Mouse (Mus musculus): ENCODE results near the gene Sardh. TPM values are rescaled to one million over a fixed set of nuclear protein-coding genes. Genes with fewer than 3 reads are reported as not detected.

Gene Sardh
- polyA plus RNA-seq, 1 experiment from 2014 or later = 4.8 TPM

DNA sequence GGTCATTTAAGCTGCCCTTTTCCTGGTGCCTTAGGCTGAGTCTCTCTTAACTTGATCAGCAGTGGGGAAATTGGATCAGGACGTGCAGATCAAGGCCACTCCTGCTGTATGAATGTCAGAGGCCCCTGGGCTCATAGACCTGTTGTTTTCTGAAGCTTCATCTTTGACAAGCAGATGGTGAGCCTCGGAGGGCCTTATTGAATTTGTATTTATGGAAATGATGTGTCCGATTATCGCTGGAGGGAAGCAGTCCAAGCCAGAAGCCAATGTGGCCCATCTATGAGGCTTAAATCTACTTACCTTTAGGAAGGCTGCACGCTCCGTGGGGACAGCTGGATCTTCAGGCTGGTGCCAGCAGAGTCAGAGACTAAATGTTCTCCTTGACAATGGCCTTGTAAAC is 91.5 kb downstream of the Sardh start:
- WGBS = 67% methylated on average over 6 of the region's 6 CpGs

DNA sequence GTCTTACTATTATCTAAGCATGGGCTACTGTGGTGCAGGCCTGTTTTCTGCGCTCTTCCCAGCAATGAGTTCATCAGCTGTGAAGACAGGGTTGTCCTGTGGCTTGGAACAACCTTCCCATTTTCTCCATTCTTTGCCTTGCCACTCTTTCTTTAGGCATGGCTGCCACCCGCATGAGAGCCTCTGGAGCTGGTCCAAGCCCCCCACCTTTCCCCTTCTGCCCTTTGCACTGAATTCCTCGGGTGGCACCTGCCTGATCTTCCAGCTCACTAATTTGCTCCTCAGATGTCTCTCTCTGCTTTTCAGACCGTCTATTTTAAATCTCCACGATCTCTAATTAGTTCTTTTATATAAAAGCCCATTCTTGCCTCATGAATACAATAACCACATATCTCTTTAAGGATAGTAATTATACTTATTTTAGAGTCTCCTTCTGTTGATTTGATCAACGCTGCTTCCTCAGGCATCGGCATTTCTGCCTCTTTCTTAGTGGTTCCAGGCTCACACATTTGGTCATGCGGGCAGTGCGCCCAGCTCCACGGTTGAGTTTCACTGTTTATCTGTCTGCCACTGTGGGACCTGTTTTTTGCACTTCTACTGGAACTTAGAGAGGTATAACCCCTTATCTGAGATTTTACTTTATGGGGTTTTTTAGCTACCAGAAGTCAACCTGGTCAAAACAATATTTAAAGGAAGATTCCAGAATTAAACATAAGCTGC is 93.5 kb downstream of the Sardh start:
- ATAC-seq (ENCODE audit: low FRiP score) = no peak
- Histone ChIP-seq H3K9me3 (no peaks in the 10 kb centered on the region), H3K36me3 (no peaks in the 10 kb centered on the region), H3K27ac (no peak overlapping the region), H3K4me1 (replicated peaks) (peaks cover 14% of the 10 kb centered on the region), H3K27me3 (no peaks in the 10 kb centered on the region), H3K4me3 (no peak overlapping the region), H3K4me2 (no peak overlapping the region), H3K9ac (no peak overlapping the region)
- 81% methylated on average over 10 of the region's 10 CpGs for WGBS

More for the DNA sequence above, 91.5 kb downstream of the Sardh start:
- peaks cover 12% of the 10 kb centered on the region; the same call in 1 of the 2 replicates for H3K4me1 ChIP-seq (replicated peaks)
- H3K9me3 ChIP-seq = no peaks in the 10 kb centered on the region
- no peaks in the 10 kb centered on the region for H3K27me3 ChIP-seq
- ATAC-seq (ENCODE audit: low FRiP score) = no peak
- H3K4me3 ChIP-seq = no peak overlapping the region
- no peak overlapping the region for H3K4me2 ChIP-seq
- H3K36me3 ChIP-seq = no peaks in the 10 kb centered on the region
- no peak overlapping the region for H3K27ac ChIP-seq
- no peak overlapping the region for H3K9ac ChIP-seq

DNA sequence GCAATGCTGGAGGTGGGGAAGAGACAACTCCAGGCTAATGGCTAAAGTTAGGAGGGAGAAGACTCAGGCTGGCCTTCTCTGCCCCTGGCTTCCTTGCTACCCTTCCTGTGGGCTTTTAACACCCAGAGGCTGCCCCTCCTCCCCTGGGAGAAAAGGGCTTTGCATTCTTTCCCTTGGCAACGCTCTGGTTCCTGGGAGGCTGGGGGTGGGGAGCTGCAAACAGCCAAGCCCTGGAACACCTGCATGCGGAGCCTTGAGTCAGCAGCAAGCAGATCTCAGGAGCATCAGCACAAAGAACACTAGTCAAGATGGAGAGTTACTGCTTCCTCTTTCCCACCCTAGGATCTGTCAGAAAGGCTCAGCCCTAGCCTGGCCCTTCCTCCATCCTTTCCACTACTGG is 98.7 kb downstream of the Sardh start:
- Histone ChIP-seq H3K27me3 (no peaks in the 10 kb centered on the region), H3K4me3 (no peak overlapping the region), H3K9me3 (no peaks in the 10 kb centered on the region), H3K36me3 (no peaks in the 10 kb centered on the region), H3K4me2 (no peak overlapping the region), H3K4me1 (replicated peaks) (peaks cover 26% of the 10 kb centered on the region), H3K27ac (no peak overlapping the region), H3K9ac (no peak overlapping the region)
- no peak for ATAC-seq (ENCODE audit: low FRiP score)
- 3% methylated on average over 2 of the region's 2 CpGs for WGBS

DNA sequence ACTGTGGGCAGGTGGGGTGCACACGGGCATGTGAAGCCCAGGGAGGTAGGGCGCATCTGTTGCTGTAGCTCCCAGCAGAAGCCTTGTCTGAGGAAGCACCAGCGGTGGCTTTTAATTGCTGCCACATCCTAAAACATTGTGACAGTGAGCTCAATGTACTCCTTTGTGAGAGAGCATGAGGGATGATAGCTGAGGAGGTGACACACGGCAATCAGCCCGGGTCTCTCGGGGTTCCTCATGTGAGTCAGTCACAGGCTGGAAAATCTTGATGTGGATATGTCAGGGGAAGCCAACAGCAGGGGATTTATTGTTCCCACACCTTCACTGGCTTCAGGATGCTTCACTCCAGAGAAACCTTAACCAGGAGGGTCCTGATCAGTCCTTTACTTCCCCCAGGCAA is 101.3 kb downstream of the Sardh start:
- H3K4me2 ChIP-seq = no peak overlapping the region

DNA sequence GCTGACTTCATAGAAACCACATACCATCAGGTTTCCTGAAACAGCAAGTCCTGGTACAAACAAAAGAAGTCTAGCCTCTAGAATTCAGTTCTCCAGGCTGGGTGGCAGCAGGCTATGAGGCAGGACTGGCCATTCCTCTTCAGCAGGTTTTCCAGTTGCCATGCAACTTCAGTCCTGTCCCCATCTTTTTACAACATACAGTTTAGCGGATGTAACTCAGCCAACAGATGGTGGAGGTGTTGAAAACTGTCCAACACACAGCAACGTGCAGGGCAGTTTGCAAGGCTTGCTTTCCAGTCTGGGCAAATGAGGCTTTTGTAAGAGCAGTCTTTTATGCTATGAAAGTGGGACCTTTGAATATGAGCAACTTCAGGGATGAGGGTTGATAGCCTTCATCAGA is 103.2 kb downstream of the Sardh start:
- Histone ChIP-seq H3K27me3 (peaks cover 39% of the 10 kb centered on the region), H3K4me2 (no peak overlapping the region), H3K27ac (no peak overlapping the region), H3K4me1 (replicated peaks) (peaks cover 33% of the 10 kb centered on the region), H3K4me3 (no peak overlapping the region), H3K36me3 (no peaks in the 10 kb centered on the region), H3K9me3 (no peaks in the 10 kb centered on the region), H3K9ac (no peak overlapping the region)
- WGBS = 80% methylated on average over 2 of the region's 2 CpGs
- ATAC-seq (ENCODE audit: low FRiP score) = no peak

More for the DNA sequence above, 101.3 kb downstream of the Sardh start:
- Histone ChIP-seq H3K27me3 (peaks cover 20% of the 10 kb centered on the region), H3K4me3 (no peak overlapping the region), H3K9me3 (no peaks in the 10 kb centered on the region), H3K4me1 (replicated peaks) (peaks cover 30% of the 10 kb centered on the region), H3K36me3 (no peaks in the 10 kb centered on the region), H3K9ac (peak overlapping the region; percentile 35; the same call in 1 of the 2 replicates), H3K27ac (no peak overlapping the region)
- 86% methylated on average over 6 of the region's 6 CpGs for WGBS
- no peak for ATAC-seq (ENCODE audit: low FRiP score)

DNA sequence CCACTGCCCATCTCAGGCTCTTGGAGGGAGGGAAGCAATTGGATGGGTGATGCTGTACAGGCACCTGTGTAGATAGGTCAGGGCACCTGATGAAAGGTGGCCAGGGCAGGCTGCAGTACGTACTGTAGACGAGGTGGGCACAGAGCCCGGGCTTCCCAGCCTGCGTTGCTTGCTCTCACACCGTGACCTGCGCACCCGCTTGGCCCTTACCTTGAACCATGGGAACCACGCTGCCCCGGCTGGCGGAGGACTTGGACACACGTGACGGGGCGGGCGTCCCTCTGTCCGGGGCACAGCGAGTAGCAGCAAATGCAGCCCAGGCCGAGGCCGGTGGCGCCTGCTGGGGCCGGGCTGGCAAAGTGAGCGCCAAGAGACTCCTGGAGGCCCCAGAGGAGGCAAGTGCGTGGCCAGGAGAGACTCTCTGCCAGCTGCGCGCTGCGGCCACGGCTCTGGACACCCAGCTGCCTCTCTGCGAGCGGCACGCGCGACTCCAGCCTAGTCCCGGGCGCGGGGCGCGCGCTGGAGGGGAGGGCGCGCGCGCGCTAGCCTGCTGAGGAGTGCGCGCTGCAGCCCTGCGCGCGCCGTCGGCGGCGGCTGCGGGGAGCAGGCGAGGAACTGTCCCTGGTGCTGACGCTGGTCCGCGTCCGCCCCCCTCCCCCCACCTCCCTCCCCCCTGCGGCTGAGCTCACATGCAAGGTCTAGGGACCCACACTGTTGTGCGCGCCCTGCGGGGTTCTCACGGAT is 106.0 kb downstream of the Sardh start, which contains the start of gene Fam163b:
Gene Fam163b, minus strand, starts transcription at position 542 of the 744 bp plus-strand sequence.
- peaks cover 19% of the 10 kb centered on the region for H3K4me1 ChIP-seq (replicated peaks)
- under 1% methylated on average over 43 of the region's 62 CpGs for WGBS
- peak; percentile 72 for ATAC-seq (ENCODE audit: low FRiP score)
- no peaks in the 10 kb centered on the region for H3K9me3 ChIP-seq
- peak within 1 kb of the TSS; percentile 51 for H3K4me3 ChIP-seq
- no peak within 1 kb of the TSS for H3K27ac ChIP-seq
- H3K27me3 ChIP-seq = peaks cover 51% of the 10 kb centered on the region
- H3K9ac ChIP-seq = peak within 1 kb of the TSS; percentile 77
- H3K36me3 ChIP-seq = no peaks in the 10 kb centered on the region
- H3K4me2 ChIP-seq = peak within 1 kb of the TSS; percentile 82

Other genes starting within 250 kb of the Sardh start
- gene Cacfd1, start 238.4 kb downstream of the Sardh start, polyA plus RNA-seq (2015; fragmentation: Nextera tagmentation; extraction: Ambion mirVana) = 117 and 125 TPM in 2 replicates
- 5.5 and 6.1 TPM in 2 replicates for gene Slc2a6, start 220.3 kb downstream of the Sardh start, polyA plus RNA-seq (2015; fragmentation: Nextera tagmentation; extraction: Ambion mirVana)
- 0.56 and 1.1 TPM in 2 replicates for gene Mymk, start 176.2 kb downstream of the Sardh start, polyA plus RNA-seq (2015; fragmentation: Nextera tagmentation; extraction: Ambion mirVana)
- 7.6 and 8.9 TPM in 2 replicates for gene Adamtsl2, start 169.0 kb downstream of the Sardh start, polyA plus RNA-seq (2015; fragmentation: Nextera tagmentation; extraction: Ambion mirVana)
- gene Fam163b, start 105.8 kb downstream of the Sardh start, polyA plus RNA-seq (2015; fragmentation: Nextera tagmentation; extraction: Ambion mirVana) = 2.5 and 2.9 TPM in 2 replicates
- gene Dbh, start 83.1 kb downstream of the Sardh start, polyA plus RNA-seq (2015; fragmentation: Nextera tagmentation; extraction: Ambion mirVana) = 1.9 and 3.1 TPM in 2 replicates
- gene Vav2, start 178.7 kb upstream of the Sardh start, polyA plus RNA-seq (2015; fragmentation: Nextera tagmentation; extraction: Ambion mirVana) = 13.4 and 15.1 TPM in 2 replicates
- 35.5 and 35.8 TPM in 2 replicates for gene Brd3os, start 194.0 kb upstream of the Sardh start, polyA plus RNA-seq (2015; fragmentation: Nextera tagmentation; extraction: Ambion mirVana)